Mouse (Mus musculus): ENCODE measurements around the gene Plcl1.

The Plcl1 gene

DNA sequence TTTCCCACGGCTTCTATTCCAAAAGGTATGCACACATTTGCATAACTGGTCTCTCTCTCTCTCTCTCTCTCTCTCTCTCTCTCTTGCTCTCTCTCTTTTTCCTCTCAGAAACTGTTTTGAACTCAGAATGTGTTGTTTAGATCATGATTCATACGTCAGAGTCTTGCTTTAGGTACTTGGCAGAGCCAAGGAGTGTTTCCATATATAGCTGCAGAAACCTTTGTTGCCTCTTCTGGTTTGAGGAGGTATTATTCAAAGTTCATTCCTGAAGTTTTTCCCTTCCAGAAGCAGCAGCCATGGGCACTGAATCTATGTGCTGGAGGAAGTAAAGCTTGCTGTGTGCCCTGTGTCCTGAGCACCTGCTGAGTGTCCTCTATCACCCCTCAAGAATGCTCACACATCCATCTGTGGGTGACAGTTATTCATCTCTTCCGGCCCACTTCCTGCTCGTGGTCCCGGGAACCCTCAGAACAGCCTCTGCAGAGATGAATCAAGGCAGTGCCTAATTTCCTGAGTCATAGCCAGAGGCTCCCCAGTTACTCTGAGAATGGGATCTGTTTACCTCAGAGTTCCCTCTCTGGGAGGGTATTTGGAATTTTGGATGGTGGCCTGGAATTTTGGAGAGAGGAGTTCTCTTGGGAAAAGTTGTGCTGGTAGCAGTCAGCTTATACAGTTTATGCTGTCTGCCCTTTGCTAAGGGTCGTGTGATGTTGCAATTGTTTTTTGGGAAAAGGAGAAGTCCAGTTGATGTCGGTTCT lies 123.0 kb downstream of the Plcl1 start:
- DNase-seq, result peak; percentile 52

GRCm38 (mm10) chr1:55533823-55534222 lies 128.1 kb downstream of the Plcl1 start:
- DNase-seq, result peak; percentile 21

GRCm38 (mm10) chr1:55554405-55554804 lies 148.7 kb downstream of the Plcl1 start:
- DNase-seq, result no peak

- no peak for DNase-seq
Measured at GRCm38 (mm10) chr1:55557960-55558359, 152.2 kb downstream of the Plcl1 start.

- DNase-seq, result no peak
Measured at GRCm38 (mm10) chr1:55558409-55558808, 152.7 kb downstream of the Plcl1 start.

DNA sequence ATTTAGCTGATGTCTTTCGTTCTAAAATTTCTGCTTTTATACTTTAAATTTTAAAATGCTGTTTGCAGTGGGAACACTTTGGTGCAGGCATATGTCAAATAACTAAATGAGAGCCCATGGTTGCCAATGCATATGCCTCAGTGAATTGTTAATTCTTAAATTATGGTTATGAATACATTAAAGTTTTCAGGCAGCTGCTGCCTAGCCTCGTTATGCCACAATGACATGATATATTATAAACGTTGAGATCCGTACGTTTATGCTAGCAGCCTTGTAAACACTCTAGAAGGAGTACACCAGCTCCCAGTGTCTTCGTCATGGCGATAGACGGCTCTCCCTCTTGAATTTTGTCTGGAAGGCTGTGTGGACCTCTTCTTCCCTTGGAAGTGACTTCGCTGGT lies 154.3 kb downstream of the Plcl1 start:
- DNase-seq, result no peak

DNA sequence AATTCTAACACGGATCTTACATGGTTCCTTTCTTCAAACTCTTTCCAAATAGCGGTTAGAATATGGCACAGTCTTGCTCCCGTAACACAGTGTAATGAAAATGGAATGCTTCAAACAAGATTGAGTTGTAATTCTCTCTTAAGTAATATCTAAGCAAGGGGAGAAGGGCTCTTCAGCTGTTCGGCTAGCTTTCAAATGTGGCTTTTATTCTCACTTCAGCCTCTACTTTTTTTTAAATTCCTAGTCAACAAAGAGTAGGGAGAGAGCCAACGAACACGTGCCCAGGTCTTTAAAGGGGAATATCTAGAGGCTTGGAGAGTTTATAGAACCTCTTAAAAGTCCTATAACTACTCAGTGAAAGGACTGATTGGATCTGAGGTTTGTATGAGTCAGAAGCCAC lies 160.2 kb downstream of the Plcl1 start:
- DNase-seq, result peak; percentile 77

GRCm38 (mm10) chr1:55567801-55568360 lies 162.2 kb downstream of the Plcl1 start:
- no peak for DNase-seq

GRCm38 (mm10) chr1:55570225-55570624 lies 164.5 kb downstream of the Plcl1 start:
- DNase-seq, result no peak

DNA sequence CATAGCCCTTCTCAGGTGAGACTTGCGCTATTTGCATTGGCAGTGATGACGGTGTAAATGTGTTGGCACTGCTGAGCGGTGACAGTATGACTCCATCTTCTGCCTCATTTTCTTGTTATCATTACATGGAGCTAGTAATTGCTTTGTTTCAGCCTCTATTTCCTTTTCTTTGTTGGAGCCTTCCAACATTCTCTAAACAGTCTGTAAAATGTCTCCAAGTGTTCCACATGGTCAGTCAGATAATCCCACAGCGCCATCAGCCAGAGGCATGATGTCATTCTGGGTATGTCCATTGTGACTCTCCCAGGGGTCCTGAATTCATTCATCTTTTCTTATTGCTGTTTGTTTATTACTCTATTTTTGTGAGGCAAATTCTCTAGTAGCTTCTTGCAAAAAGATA lies 165.7 kb downstream of the Plcl1 start:
- no peak for DNase-seq

- DNase-seq, result peak; percentile 12
Measured at GRCm38 (mm10) chr1:55572202-55572601, 166.5 kb downstream of the Plcl1 start.

DNA sequence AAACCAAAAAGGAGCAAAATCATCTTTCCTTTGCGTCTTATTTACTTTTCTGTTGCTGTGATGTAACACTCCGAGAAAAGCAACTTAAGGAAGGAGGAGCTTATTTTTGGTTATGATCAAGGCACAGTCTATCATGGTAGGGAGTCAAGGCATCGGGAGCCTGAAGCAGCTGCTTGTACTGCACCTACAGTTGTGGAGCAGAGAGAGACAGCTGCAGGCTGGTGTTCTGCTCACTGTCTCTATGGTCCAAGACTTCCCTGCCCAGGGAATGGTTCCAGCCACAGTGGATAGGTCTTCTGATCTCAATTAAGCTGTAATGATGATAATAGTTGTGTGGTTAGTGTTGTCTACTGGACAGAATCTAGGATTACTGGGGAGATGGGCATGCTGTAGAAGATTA lies 166.9 kb downstream of the Plcl1 start:
- no peak for DNase-seq

- peak; percentile 87 for DNase-seq
Measured at GRCm38 (mm10) chr1:55575916-55576315, 170.2 kb downstream of the Plcl1 start.

DNA sequence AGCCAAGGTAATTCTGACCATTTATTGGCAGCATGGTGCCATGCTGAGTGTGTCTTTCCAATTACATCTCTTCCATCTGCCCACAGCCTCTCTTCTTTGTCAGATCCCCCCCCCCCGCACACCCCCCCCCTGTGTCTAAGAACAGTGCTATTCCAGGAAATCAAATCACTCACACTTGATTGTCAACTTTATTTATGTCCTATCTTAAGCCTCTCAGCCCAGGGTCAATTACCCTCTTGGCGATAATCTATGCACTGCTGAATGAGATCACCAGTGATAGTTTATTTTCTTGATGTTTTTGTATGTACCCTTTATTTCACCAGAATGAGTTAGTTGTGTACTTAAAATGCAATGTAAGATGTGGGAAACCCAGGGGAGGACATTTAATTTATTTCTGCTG lies 176.0 kb downstream of the Plcl1 start:
- DNase-seq, result no peak

DNA sequence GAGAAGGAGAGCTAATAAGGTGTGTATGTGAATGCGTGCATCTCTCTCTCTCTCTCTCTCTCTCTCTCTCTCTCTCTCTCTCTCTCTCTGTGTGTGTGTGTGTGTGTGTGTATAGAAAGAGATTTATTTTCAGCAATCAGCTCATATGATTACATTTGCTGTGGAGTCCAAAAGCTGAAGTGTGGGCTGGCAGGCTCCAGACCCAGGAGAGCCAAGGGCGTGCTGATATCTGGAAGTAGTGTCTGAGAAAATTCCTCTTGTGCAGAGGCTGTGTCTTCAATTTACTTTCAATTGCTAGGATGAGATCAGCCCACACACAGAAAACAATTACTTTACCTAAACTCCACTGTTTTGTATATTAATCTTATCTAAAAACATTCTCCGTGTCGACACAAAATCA lies 179.7 kb downstream of the Plcl1 start:
- DNase-seq, result no peak

DNA sequence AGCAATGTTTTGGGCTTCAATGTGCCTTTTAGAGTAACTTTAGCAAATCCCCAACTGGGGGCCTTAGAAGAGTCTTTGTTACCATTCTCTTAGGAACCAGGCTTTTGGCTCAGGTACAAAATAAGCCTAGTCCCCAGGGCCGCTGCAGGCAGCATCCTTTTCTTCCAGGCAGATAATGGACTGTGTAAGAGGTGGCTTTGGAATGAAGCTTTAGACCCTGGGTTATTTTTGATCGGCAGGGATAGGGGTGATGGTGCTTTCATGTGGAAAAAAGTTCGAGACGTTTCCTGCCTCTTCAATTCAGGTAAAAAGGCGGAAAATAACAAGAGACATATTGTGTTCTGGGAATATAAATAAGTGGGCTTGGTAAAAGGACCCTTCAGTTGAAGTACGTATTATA lies 182.4 kb downstream of the Plcl1 start:
- no peak for DNase-seq

DNA sequence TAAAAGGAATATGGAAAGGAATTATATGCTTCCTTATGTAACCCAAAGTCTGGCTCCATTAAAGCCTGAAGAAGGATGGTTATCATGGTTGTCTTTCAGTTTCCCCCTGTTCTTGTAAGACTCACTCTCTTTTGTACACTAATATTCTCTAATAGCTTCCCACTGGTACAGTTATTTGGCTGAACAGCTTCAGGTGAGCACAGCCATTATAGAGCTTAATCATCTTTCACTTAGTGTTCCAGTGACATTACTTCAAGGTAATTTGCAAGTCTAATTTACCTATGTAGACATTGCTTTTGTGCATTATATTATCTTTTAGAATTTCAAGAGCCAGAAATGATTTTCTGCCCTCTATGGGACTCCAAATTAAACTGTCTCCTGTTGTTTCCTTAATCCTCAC lies 184.3 kb downstream of the Plcl1 start:
- DNase-seq, result no peak

GRCm38 (mm10) chr1:55600496-55600895 lies 194.8 kb downstream of the Plcl1 start:
- DNase-seq, result peak; percentile 37

GRCm38 (mm10) chr1:55604593-55604992 lies 198.9 kb downstream of the Plcl1 start:
- no peak for DNase-seq

GRCm38 (mm10) chr1:55605450-55605849 lies 199.7 kb downstream of the Plcl1 start:
- DNase-seq, result no peak

- DNase-seq, result no peak
Measured at GRCm38 (mm10) chr1:55605956-55606355, 200.2 kb downstream of the Plcl1 start.

- DNase-seq, result no peak
Measured at GRCm38 (mm10) chr1:55606405-55606804, 200.7 kb downstream of the Plcl1 start.

- DNase-seq, result no peak
Measured at GRCm38 (mm10) chr1:55612759-55613328, 207.1 kb downstream of the Plcl1 start.

DNA sequence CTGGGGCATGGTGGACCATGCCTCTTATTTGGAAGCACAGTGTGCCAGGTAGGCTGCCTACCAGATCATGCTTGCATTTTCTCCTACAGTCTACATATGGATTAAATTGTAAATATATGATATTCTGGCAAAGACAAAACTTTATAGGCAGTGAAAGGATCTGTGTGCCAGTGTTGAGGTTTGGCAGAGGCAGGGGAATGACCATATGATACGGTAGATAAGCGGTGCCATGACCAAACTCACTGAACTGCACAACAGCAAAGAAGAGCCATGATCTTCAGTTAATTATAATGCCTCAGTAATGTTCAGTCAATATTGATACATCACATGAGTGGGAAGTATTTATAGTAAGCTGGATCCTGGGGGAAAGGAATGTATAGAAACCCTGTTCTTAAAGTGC lies 212.1 kb downstream of the Plcl1 start:
- DNase-seq, result no peak
